Mouse (Mus musculus) layer of hippocampus, adult 9-10 months (tissue): ENCODE data around the gene Ppm1a.
A peak's percentile ranks its signal among the peaks of the same experiment; 100 is the strongest.

Experiments
- DNase-seq: peaks from one replicate; pipeline ENCODE4 v3.0.0; 2022; ENCODE audit warnings: low spot score

The Ppm1a gene

DNA sequence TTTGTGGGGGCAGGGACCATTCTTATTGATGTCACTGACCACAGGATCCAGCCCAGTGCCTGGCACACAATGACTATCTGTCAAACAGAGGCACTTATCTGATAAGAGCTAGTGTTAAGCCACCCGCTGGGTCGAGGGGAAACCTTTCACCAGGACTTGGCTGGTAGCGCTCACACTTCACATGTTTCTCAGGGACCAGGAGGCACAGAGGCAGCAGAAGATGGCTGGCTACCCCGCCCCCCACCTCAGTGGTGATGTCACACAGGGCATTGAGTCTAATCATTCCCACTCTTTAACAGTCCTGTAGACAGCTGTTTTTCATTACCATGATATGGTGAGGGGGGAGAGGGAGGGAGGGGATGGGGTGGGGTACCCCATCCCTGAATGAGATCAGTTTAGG is at the start of gene Ppm1a:
Gene Ppm1a (plus strand): TSS at position 370 of the 400 bp plus-strand sequence.
- DNase-seq = no peak

DNA sequence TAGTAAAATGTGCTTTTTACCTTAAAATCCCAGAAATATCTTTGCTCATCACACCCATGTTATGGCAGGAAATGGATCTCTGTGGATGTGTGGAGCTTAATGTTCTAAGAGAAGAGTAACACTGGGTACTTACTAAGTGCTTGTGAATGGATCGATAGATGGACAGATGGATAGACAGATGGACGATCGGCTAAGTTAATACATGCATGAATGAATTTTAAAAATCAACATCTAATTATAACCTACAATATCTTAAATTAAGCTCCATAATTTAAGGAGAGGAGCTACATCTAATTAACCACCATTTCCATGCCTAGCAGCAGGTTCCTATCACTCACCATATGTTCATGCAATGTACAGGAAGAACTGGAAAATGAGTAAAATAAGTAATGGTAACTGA is 47.3 kb upstream of the Ppm1a start:
- DNase-seq = peak; percentile 30

DNA sequence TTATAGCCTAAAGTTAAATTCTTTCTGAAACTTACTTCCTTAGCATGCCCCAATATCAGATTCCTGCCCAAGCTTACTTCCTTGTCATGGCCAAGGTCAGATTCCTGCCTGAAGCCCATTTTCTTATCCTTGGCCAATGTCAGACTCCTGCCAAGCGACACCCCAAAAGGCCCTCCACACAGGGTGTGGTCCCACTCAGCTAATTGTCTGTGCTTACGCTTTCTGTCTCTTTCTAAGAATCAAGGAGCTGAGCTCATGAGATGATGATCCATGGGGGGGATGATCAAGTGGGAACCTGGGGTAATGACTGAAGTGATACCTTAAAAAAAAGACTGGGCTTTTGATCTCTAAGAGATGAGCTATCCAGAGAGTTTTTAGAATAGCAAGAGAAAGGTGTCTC is 42.4 kb upstream of the Ppm1a start:
- no peak for DNase-seq

DNA sequence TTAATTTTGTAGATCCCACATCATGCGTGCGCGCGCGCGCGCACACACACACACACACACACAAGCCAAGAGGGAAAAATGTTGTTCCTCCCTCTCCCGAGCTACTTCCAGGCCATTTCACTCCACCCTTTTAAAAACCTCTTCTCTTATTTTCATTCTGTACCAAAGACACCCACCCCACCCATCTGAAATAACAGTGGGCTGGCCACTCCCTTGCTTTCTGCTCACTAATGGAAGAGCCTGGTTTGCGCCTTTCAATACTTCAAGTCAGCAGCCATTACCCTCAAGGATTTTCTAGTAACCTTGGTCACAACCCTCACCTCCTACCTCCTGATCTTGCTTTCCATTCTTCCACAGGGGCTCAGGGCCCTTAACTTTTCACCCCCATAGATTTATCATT is 41.4 kb upstream of the Ppm1a start:
- DNase-seq = no peak

DNA sequence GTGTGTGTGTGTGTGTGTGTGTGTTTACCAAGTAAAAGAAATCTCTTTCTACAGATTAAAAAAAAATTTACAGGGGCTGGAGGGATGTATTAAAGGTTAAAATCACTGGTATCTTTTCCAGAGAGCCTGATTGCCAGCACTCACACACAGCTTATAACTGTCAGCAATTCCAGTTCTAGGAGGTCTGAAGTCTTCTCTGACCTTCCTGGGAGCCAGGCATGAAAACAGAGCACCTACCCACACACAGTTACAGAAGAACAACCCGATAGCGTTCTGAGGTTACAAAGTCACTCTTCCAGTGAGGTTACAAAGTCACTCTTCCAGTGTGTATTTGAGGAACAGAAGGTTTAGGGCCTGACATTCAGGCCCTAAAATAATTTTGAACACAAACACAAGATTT is 38.2 kb upstream of the Ppm1a start:
- DNase-seq = no peak

DNA sequence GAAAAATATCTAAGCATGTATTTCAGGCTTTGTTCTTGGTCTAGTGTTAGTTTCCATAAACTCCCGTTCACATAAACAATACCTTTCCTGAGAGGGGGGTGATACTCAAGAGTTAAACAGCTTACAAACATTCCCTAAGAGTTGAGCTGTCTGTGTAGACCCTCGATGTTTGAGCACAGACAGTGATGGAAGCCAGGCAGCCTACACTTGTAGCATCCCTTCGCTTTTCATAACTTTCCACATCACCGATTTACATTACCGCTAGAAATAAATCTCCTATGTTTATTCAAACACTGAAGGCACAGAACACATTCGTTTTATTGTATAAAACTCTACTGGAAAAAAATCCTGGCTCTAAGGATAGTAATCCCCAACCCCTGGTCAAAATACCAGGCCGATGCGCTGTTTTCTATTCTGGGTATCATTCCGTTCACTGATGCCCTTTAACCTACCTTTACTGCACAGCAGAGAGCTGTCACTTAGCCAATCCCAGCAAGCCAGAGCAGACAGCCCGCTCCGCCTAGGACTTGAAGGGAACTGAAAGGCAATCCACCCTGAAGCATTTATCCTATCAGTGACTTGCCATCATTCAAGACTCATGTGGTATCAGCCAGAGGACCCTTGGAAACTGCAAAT is 37.7 kb upstream of the Ppm1a start:
- DNase-seq = no peak

DNA sequence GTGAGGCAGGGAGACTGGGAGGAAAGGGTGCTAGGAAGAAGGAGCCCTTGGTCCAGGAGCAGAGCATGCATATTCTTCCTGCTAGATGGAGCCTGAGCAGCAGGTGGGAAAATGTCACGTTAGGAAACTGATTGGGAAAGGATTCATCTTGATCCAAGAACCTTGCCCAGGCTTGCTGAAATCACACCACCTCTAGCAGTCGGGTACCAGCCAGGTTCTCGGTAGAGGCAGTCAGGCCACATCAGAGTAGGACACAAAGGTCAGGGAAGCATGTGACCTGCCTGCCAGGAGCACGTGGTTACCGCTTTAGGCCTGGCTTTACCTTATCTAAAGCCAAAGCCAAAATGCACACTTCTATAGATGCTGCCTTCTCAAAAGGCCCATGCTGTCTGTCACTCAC is 35.5 kb upstream of the Ppm1a start:
- DNase-seq = no peak

DNA sequence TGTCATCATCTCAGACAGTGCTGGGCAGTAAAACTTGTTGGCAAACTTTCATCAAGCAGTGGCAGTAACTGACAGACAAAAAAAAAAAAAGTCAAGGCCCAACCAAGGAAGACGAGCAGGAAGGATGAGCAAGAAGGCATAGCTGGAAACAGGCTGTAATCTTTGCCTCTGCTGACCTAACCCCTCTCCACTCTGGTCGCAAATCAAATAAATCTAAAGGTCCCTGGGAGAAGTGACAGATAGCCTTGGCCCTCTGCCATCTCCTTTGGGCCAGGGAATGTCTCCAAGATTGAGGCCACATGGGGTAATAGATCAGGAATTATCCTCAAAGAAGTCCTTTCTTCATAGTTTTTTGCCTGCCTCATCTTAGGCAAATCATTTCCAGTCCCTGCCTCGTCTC is 33.3 kb upstream of the Ppm1a start:
- no peak for DNase-seq

DNA sequence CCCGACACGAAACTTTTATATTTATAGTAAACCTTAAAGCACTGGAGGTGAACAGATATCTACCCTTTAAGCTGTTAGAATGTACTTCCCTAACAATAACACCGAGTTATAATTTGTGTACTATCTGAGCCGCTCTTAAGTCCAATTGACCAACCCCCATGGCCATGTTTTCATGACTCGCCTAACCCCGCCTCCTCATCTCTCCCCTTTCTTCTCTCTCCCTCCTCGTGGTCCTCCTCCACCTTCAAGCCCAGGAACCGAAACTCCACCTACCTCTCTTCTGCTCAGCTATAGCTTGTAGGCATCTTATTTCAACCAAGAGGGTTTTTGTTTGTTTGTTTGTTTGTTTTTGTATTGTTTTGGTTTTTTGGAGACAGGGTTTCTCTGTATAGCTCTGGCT is 30.2 kb upstream of the Ppm1a start:
- no peak for DNase-seq

DNA sequence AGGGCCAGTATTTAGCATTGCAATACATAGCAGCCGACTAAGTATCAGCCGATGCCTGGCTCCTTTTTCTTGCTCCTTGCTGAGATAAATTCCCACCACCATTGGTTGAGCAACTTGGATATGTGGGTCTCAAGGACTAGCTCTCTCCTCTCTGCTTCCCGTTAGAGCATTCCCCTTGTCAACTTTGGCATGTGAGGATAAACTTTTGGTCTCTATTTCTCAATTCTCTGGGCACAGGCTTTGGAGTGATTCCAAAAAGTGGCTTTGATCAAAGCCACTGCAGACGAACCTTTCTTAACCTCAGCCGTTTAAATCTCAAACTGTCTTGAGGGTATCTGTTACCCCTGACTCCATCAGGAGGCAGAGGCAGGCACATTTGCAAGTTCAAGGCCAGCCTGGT is 29.6 kb upstream of the Ppm1a start:
- no peak for DNase-seq

DNA sequence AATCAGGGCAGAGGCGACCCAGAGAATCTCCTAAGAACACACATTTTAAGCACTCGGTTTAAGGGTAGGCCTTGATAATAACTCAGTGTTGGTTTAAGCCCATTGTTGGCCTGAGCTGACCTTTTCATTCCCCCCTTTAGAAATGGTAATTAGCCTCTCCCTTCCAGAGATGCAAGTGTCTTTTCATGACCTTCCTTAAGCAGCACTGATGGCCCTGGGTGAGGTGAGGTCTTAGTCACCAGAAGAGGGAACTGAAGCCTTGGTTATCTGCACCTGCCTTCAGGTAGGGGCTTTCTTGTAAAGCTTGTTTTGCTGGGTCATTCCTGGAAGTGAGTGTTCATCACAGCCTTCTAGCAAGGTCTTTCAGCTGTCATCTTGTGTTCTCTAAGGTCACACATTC is 23.1 kb upstream of the Ppm1a start:
- no peak for DNase-seq

DNA sequence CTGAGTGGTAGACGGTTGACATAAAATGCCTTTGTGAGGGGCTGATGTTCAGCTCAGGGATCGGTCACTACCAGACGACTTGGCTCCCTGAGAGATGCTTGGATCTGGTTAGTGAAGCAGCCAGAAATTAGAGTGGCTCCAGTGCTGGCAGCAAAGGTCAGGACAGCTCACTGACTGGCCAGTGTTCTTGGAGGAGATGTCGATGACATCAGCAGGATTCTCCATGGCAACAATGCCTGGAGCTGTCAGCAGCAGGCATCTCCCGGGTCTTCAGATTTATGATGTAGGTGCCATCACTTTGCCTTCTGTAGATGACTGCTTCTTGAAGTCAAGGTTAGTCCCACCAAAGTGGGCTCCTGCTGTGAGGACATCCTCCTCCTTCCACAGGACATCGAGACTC is 16.1 kb upstream of the Ppm1a start:
- DNase-seq = no peak

DNA sequence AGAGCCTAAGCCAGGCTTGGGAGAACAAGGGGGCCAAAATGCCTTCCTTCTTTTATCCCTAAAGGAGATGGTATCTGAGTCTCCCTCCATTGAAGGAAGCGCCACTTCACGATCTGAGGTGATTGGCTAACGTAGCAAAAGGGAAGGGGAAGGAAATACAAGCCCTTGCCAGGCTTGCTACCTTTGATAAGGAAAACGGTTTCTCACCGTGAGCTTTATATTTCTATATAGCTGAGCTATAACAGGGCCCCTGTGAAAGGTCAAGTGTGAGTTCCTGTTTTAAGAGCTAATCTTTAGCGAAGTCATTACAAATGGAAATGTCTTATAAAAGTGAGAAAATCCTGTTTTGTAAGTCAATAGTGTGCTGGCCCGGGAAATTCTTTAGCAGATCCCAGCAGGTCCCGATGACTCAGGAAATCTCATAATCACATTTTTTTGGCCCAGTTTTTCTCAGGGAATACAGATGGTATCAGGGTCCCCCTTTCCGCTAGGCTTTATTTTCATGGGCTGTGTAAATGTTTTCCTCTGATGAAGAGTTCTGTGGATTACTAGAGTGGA is 12.4 kb upstream of the Ppm1a start:
- no peak for DNase-seq

DNA sequence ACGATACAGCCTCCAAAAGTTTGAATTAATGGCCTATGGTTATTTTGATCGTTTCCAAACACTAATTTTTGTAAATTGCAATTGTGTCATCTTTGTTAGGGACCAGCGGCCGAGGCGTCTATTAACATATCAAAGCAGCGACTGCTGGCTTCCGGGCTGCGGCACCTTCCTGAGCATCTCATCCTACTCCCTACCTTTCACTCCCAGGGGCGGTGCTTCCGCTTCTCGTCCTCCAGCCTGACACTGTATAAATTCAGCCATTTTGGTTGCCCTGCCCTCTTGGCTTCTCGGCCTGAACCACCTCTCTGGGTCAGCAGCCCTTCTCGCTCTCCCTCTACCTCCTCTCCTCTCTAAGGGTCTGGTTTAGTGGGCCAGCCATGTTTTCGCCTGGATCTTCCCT is 11.8 kb upstream of the Ppm1a start:
- no peak for DNase-seq

DNA sequence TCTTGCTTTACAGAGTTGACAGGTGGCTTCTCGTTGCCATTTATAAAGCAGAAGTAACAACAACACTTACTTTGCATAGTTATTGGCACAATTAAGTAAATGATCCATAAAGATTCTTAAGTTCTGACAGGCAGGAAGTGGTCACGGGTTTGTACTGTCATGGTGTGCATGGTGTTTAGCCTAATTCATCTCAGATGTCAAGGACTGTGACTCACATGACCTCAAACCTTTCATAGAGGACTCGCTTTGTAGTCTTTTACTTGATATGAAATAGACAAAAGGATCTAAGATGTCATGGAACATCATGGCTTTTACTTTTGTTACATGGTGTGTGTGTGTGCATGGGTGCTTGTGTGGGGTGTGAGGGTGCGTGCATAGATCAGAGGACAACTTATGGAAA is 8.9 kb upstream of the Ppm1a start:
- DNase-seq = no peak

DNA sequence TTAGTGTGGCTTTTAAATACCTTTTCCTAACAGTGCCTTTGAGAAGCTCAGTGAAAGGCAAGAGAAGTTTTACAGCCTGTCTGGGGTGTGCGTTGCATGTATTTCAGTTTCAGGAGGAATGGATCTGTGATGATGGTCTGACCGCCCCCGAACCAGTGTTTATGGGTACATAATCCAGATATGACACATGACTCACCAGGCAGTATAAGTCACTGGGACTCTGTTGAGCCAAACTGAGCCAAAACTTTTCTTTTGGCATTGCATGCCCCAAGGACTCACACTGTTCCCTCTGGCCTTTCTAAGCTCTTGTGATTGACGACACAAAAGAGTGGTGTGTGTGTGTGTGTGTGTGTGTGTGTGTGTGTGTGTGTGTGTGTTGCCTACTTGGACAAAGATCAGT is 8.4 kb upstream of the Ppm1a start:
- DNase-seq = no peak

DNA sequence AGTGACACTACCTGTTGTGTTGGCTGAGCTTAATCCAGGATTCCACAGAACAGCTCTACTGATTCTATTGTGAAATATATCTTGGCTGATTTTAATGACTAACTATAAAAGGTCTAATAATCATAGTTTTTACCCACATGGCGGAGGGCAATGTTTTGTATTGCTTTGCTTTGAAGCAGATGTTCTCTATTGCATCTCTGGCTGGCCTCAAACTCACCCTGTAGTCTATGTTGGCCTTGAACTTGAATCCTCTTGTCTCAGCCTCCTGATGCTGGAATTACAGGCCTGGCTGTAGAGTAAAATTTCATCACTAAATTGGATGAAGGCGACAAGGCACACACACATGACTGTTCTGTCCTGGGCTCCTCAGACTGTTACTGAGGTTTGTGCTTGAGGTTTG is 7.8 kb upstream of the Ppm1a start:
- no peak for DNase-seq

DNA sequence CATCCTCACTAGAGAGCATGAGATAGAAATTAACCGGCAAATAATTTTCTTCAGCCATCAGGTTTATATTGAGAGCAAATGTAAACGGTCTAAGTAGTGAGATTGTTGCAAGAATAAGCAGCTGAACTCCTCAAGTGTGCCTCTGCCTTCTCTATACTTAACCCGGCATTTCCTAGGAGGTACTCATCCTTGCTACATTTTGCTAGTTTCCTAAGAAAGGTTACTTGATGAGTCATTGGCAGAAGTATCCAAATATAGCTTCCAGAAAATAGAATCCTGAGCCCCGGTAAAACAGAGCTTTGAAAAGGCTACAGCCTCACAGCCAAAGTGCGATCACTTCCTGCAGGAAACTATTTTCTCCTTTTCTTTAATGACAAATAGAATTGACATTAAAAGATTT is 7.2 kb upstream of the Ppm1a start:
- DNase-seq = no peak

DNA sequence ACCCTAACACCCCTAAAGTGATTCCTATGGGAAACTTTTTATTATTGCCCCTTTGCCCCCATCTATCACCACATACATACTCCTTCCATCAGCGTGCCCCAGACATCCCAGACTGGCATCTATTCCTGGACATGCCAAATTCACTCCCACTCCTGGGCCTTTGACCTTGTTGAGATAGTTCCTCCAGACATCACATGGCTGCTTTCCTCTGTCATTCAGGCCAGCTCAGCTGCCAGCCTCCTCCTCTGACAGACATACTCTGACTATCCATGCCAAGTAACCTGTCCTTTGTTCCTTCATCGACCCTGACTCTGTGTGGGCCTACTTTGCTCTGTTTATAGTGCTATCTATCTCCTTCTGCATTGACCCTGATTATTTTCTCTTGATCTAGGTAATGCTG is 6.6 kb upstream of the Ppm1a start:
- no peak for DNase-seq

DNA sequence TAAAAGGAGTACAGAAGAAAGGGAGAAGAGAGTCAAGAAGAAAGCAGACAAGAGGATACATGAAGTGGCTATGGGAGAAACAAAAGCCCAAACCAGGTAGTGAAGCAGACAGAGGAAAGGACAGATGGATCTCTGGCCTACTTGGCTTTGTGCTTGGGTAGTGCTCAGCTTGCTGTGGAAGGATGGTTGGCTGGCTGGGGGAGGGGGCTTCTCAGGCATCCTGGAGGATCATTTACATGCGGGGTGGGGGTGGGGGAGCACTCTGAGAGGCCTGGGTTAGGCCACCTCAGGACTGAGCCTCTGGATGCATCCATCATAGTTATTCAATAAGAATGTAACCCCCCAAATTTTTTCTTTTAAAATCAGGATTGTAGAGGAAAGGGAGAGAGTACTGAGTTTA is 341 bp downstream of the Ppm1a start:
- DNase-seq = no peak

DNA sequence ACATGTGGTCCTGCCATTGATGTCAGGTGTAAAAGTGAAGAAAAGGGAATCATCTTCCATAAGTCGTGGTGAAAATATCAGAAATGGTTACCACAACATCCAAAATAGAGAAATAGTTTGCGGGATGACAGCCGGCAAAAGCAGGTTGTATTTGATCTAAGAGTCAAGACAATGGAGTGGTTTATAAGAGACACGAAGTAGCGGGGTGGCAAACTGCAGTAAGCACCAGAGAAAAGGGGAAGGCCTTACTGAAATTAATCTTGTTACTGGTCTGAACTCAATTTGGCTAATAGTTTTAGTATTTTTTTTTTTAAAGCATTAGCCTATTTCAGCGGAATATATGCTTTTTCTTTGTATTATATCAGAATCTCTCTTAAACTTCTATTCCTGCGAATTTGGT is 2.7 kb downstream of the Ppm1a start:
- DNase-seq = no peak

DNA sequence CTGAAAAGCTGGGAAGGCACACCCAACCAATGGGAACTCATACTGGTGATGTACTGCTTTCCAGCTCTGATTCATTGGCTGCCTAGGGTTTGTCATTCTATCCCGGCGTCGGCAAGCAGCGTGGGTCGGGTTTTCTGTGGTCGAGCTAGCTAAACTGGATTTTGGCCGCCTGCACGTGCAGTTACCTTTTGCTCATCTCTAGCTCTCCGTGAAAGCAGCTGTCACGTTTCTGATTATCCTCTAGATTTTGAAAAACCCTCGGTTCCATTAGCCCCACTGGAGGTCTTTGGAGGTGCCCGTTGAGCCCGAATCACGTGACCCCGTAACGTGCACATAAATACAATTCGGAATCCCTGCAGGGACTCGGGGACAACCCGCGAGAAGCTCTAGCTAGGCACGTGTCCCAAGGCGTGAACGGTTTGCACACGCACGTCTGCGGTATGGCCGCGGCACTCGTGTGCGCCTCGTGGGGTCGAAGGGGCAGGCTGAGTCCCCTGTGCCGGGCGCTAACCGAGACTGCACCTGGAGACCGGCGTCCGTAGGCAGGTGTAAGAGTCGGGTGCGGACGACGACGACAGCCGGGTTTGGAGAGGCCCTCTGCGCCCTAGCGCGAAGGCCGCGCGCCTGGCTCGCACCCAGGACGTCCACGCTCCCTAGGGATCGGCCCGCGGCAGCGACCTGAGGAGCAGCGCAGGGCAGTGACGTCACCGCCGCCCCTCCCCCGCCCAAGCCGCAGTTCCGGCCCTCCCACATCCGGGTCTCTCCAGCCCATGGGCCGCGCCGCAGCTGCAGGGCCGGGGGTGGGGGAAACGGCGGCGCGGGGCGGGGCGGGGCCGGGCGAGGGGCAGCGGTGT is 3.3 kb downstream of the Ppm1a start:
- DNase-seq = peak; percentile 84

DNA sequence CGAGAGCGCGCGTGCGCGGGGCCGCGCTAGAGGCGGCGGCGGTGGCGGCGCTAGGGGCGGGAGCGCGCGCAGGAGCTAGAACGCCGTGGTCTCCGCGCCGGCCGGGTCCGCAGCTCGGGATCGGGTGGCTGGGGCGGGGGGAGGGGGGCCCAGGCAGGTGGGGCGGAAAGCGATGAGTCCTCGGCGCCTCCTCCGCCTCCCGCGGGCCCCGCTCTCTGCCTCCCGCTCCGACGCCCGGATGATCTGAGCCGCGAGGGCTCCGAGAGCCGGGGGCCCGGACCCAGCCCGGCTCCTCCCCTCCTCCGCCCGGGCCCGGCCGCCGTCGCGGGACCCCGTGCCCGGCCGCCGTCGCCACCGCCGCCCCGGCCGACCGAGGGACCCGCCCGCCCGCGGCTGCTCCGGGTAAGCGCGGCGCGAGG is 4.0 kb downstream of the Ppm1a start:
- DNase-seq = no peak
